Mouse (Mus musculus): ENCODE data around the gene Pak7.
"Not testable (repeated sequence)": the region's sequence is repeated elsewhere in the genome, so short reads cannot be mapped to it uniquely, and the experiment has no call there.

Gene Pak7

GRCm38 (mm10) chr2:136387181-136388131 is at the start of gene Pak7:
Gene Pak7, minus strand, starts transcription at chr2:136387967.
- DNase-seq, result no peak

- no peak for DNase-seq
These were observed 37.8 kb upstream of the Pak7 start for GRCm38 (mm10) chr2:136425561-136425960.

GRCm38 (mm10) chr2:136419543-136419942 is 31.8 kb upstream of the Pak7 start:
- no peak for DNase-seq

- DNase-seq, result no peak
These were observed 28.6 kb upstream of the Pak7 start for GRCm38 (mm10) chr2:136416381-136416780.

- DNase-seq, result no peak
These were observed 14.8 kb upstream of the Pak7 start for GRCm38 (mm10) chr2:136402587-136402986.

GRCm38 (mm10) chr2:136375318-136375717 is 12.4 kb downstream of the Pak7 start:
- no peak for DNase-seq

- no peak for DNase-seq
These were observed 15.4 kb downstream of the Pak7 start for GRCm38 (mm10) chr2:136372361-136372760.

- no peak for DNase-seq
These were observed 36.2 kb downstream of the Pak7 start for GRCm38 (mm10) chr2:136351393-136352096.

- DNase-seq, result no peak
These were observed 37.3 kb downstream of the Pak7 start for GRCm38 (mm10) chr2:136350459-136350858.

GRCm38 (mm10) chr2:136349671-136350275 is 38.0 kb downstream of the Pak7 start:
- DNase-seq, result no peak

GRCm38 (mm10) chr2:136344240-136344780 is 43.5 kb downstream of the Pak7 start:
- DNase-seq, result not testable (repeated sequence)

- DNase-seq, result no peak
These were observed 57.8 kb downstream of the Pak7 start for GRCm38 (mm10) chr2:136329974-136330373.

- no peak for DNase-seq
These were observed 62.1 kb downstream of the Pak7 start for GRCm38 (mm10) chr2:136325646-136326045.

GRCm38 (mm10) chr2:136309313-136309712 is 78.5 kb downstream of the Pak7 start:
- no peak for DNase-seq

GRCm38 (mm10) chr2:136308743-136309142 is 79.0 kb downstream of the Pak7 start:
- no peak for DNase-seq

- DNase-seq, result no peak
These were observed 85.6 kb downstream of the Pak7 start for GRCm38 (mm10) chr2:136302201-136302600.

GRCm38 (mm10) chr2:136301406-136301805 is 86.4 kb downstream of the Pak7 start:
- no peak for DNase-seq

- no peak for DNase-seq
These were observed 90.4 kb downstream of the Pak7 start for GRCm38 (mm10) chr2:136297371-136297770.

- no peak for DNase-seq
These were observed 105.7 kb downstream of the Pak7 start for GRCm38 (mm10) chr2:136282043-136282442.

GRCm38 (mm10) chr2:136241960-136242359 is 145.8 kb downstream of the Pak7 start:
- not testable (repeated sequence) for DNase-seq

GRCm38 (mm10) chr2:136231228-136231627 is 156.5 kb downstream of the Pak7 start:
- DNase-seq, result no peak

GRCm38 (mm10) chr2:136204034-136204433 is 183.7 kb downstream of the Pak7 start:
- DNase-seq, result no peak

GRCm38 (mm10) chr2:136175030-136175429 is 212.7 kb downstream of the Pak7 start:
- no peak for DNase-seq

Measured in kidney, adult 11 months (tissue).